Mouse (Mus musculus) thymus, adult 2 months (tissue): Measurements from ENCODE around the gene Fam71a.

Experiments used
- CTCF ChIP-seq: fragments of 200-500 bp; IDR thresholded peaks from 2 replicates; pipeline ENCODE4 v1.5.1; 2012; ENCODE audit warnings: mild to moderate bottlenecking, control low read depth, low read length, moderate library complexity, borderline replicate concordance; ENCODE audit not compliant: control insufficient read depth, poor library complexity, insufficient read depth; ENCODE audit errors: extremely low read depth
- POLR2A ChIP-seq: fragments of 200-500 bp; IDR thresholded peaks from 2 replicates; pipeline ENCODE4 v1.6.1; 2012; ENCODE audit warnings: mild to moderate bottlenecking, low read length, control low read depth, moderate library complexity; ENCODE audit not compliant: control insufficient read depth, poor library complexity, insufficient read depth; ENCODE audit errors: extremely low read depth

DNA sequence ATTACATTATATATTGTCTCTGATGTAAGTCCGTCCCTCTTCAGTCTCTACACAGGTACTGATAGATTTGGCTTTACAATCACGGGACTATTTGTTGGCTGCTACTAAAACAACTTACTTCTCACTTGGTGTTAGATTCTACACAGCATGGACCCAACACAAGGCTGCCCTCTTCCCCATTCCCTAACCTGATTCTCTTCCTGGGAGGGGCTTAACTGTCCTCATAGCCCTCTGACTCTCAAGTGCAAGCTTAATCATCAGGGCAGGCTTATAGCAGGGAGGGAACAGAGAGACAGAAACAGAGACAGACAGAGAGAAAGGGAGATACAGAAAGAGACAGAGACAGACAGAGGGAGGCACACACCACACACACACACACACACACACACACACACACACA lies 32.9 kb downstream of the Fam71a start:
- TF ChIP-seq CTCF (no peak), POLR2A (no peak)
